Mouse (Mus musculus): ENCODE measurements at regions not wholly inside any gene's neighbourhood (a gene's known extent, or its start where the extent isn't known, plus 50 kb on each side); places are given as distances from the start of the nearest gene placed in this dataset.

- TF ChIP-seq ZC3H11A (IDR thresholded peaks at IDR 0.05; ENCODE audit: borderline replicate concordance, low read depth, low read length) (no peak), CHD2 (IDR thresholded peaks at IDR 0.05; ENCODE audit: low read depth, low read length) (no peak), HCFC1 (IDR thresholded peaks at IDR 0.05; ENCODE audit: borderline replicate concordance, insufficient read depth, low read length) (no peak), MAFK (IDR thresholded peaks at IDR 0.05; ENCODE audit: insufficient read depth, low read depth, low read length) (no peak), ZNF384 (IDR thresholded peaks at IDR 0.05; ENCODE audit: low read depth, low read length) (no peak)
These were observed 483.0 kb downstream of the Ptprc start for GRCm38 (mm10) chr1:137692525-137692924.

Measured in ES-E14 (cell line).